Mouse (Mus musculus): Measurements from ENCODE around the gene Anapc5.
A peak's percentile ranks its signal among the peaks of the same experiment; 100 is the strongest.

Anapc5 gene

GRCm38 (mm10) chr5:122767283-122767682 lies 53.9 kb downstream of the Anapc5 start:
- DNase-seq (ENCODE audit: low spot score), result no peak

GRCm38 (mm10) chr5:122764032-122764464 lies 57.1 kb downstream of the Anapc5 start:
- peak; percentile 41 for DNase-seq (ENCODE audit: low spot score)

GRCm38 (mm10) chr5:122763271-122764031 lies 57.7 kb downstream of the Anapc5 start:
- no peak for DNase-seq (ENCODE audit: low spot score)

- DNase-seq (ENCODE audit: low spot score), result no peak
Measured at GRCm38 (mm10) chr5:122756680-122757079, 64.5 kb downstream of the Anapc5 start.

DNA sequence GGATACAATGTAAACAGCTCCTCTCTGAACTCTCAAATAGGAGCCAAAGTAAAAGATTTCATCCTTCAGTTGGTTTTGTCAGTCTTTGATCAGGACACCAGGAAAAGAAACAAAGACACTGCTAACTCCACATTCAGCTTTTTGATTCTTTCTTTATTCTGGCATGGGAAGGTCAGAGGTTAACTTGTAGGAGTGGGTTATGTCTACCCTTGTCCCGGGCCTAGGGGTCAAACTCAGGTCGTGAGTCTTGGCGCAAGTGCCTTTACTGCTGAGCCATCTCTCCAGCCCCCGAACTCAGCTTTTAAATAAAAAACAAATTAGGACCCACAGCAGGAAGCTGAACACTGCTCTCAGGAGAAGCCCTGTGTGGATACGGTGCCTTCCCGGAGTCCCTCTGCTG lies 65.0 kb downstream of the Anapc5 start:
- no peak for DNase-seq (ENCODE audit: low spot score)

- no peak for DNase-seq (ENCODE audit: low spot score)
Measured at GRCm38 (mm10) chr5:122755620-122756019, 65.5 kb downstream of the Anapc5 start.

DNA sequence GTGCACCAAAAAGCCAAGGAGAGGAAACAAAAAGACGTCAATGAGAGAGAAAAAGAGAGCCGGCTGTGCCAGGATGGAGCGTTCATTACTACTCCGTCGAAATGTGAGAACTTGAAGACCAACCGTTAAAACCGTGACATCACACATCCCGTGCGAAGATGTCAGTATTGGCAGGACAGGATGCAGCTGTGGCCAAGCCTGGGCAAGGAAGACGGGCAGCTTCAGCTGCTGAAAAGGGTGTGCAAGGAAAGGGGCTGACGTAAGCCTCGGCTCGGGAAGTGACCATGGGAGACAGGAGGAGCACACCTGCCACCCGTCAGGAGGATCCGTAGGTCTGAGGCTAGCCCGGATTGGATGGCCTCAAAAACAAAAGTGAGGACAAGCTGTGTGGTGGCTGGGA lies 66.7 kb downstream of the Anapc5 start:
- DNase-seq (ENCODE audit: low spot score), result no peak

- DNase-seq (ENCODE audit: low spot score), result peak; percentile 74
Measured at GRCm38 (mm10) chr5:122747950-122748349, 73.2 kb downstream of the Anapc5 start.

- peak; percentile 38 for DNase-seq (ENCODE audit: low spot score)
Measured at GRCm38 (mm10) chr5:122743880-122744422, 77.2 kb downstream of the Anapc5 start.
